Comparison of ENCODE assay signal across 8 mouse cellular contexts in genomic region chr13:81385597-81386362, GRCm38 (mm10).
DNase-seq lines count a peak whose midpoint lies in the region; ATAC-seq lines count a peak whose summit lies in the region.

No protein-coding gene starts in this region.

- DNase-seq in cerebellum, postnatal 10 days, result peak; percentile 52 to 64
- DNase-seq in cerebellum, adult 9-10 months, result no peak
- DNase-seq in 3T3-L1 (ENCODE audit: low read depth, low spot score), result peak; percentile 9
- peak; percentile 8 to 28 for DNase-seq in left cerebral cortex, postnatal 36 days (ENCODE audit: low spot score in 2 of 2)
- no peak for DNase-seq in hindbrain, embryonic 11.5 days (ENCODE audit: low spot score)
- no peak for DNase-seq in cerebellum, adult 18-20 months

- intact Hi-C loops in left cerebral cortex, postnatal 36 days (cut with DNase I), result no loop called here

- no peaks in the 10 kb centered on the region for H3K4me1 ChIP-seq in intestine, embryonic 16.5 days (ENCODE audit: control insufficient read depth, insufficient read depth, low read length)
- H3K4me1 ChIP-seq in hindbrain, embryonic 11.5 days (replicated peaks; ENCODE audit: control insufficient read depth, insufficient read depth, low read length), result no peaks in the 10 kb centered on the region

- no peaks in the 10 kb centered on the region for H3K9me3 ChIP-seq in intestine, embryonic 16.5 days (ENCODE audit: control insufficient read depth, low read length)
- no peaks in the 10 kb centered on the region for H3K9me3 ChIP-seq in hindbrain, embryonic 11.5 days (ENCODE audit: control insufficient read depth, low read length)

- H3K4me2 ChIP-seq in intestine, embryonic 16.5 days (ENCODE audit: low read depth, low read length), result peak overlapping the region; percentile 37; the same call in 1 of the 2 replicates
- no peak overlapping the region for H3K4me2 ChIP-seq in hindbrain, embryonic 11.5 days (replicated peaks; ENCODE audit: low read depth, low read length)

- peak overlapping the region; percentile 83 for H3K27ac ChIP-seq in intestine, embryonic 16.5 days (ENCODE audit: low read length)
- H3K27ac ChIP-seq in hindbrain, embryonic 11.5 days (ENCODE audit: low read depth, low read length), result no peak overlapping the region

- ATAC-seq in intestine, embryonic 16.5 days, result peak; percentile 98
- ATAC-seq in monocyte, adult 5-6 weeks (replicated peaks; ENCODE audit: insufficient number of reproducible peaks, low FRiP score, low TSS enrichment, poor library complexity, severe bottlenecking), result no peak
- ATAC-seq in hindbrain, embryonic 11.5 days (ENCODE audit: low FRiP score), result no peak

- no peaks in the 10 kb centered on the region for H3K36me3 ChIP-seq in intestine, embryonic 16.5 days (ENCODE audit: control insufficient read depth, insufficient read depth, low read length)
- H3K36me3 ChIP-seq in hindbrain, embryonic 11.5 days (ENCODE audit: control insufficient read depth, insufficient read depth, low read length), result no peaks in the 10 kb centered on the region

- WGBS in intestine, embryonic 16.5 days, result 56% methylated on average over 4 of the region's 4 CpGs
- 90% methylated on average over 4 of the region's 4 CpGs for WGBS in hindbrain, embryonic 11.5 days

- H3K27me3 ChIP-seq in intestine, embryonic 16.5 days (replicated peaks; ENCODE audit: control insufficient read depth, insufficient read depth, low read length), result no peaks in the 10 kb centered on the region
- no peaks in the 10 kb centered on the region for H3K27me3 ChIP-seq in hindbrain, embryonic 11.5 days (ENCODE audit: control insufficient read depth, insufficient read depth, low read length)

- H3K9ac ChIP-seq in intestine, embryonic 16.5 days (ENCODE audit: low read depth, low read length), result no peak overlapping the region
- H3K9ac ChIP-seq in hindbrain, embryonic 11.5 days (ENCODE audit: low read depth, low read length), result no peak overlapping the region

- H3K4me3 ChIP-seq in intestine, embryonic 16.5 days (ENCODE audit: low read length), result no peak overlapping the region
- H3K4me3 ChIP-seq in hindbrain, embryonic 11.5 days (ENCODE audit: low read depth, low read length), result no peak overlapping the region

Comparison
In these comparisons a context has a peak if more than half of its experiments do, and no peak if none do; other contexts are left out.
1. DNase-seq: peak in cerebellum, postnatal 10 days (2 of 2), 3T3-L1 (single experiment) and left cerebral cortex, postnatal 36 days (2 of 2); none in cerebellum, adult 9-10 months (single experiment), hindbrain, embryonic 11.5 days (single experiment) and cerebellum, adult 18-20 months (0 of 2).